Mouse (Mus musculus): ENCODE results near the gene Zcchc14.
"Not testable (repeated sequence)": the region's sequence is repeated elsewhere in the genome, so short reads cannot be mapped to it uniquely, and the experiment has no call there.

- TF ChIP-seq POLR2A (IDR thresholded peaks at IDR 0.05; ENCODE audit: low read depth, low read length); CTCF (conservative IDR thresholded peaks at IDR 0.05; ENCODE audit: insufficient read depth, insufficient read length, low read depth, low read length): not testable (repeated sequence)
These were observed 15.3 kb upstream of the Zcchc14 start for GRCm38 (mm10) chr8:121667936-121668500.

Data from kidney, adult 2 months (tissue).